Mouse (Mus musculus) C2C12 (cell line): ENCODE measurements around the gene Wdr11.

Experiments
- CTCF ChIP-seq: IDR thresholded peaks from one replicate; pipeline ENCODE4 v1.5.1; 2011; ENCODE audit not compliant: control insufficient read depth, insufficient read depth, insufficient read length
- MYOD1 ChIP-seq: IDR thresholded peaks from one replicate; pipeline ENCODE4 v1.6.1; 2011; ENCODE audit warnings: low read depth; ENCODE audit not compliant: control insufficient read depth, insufficient read length

GRCm38 (mm10) chr7:129675852-129676251 is 84.2 kb downstream of the Wdr11 start:
- TF ChIP-seq CTCF (no peak), MYOD1 (no peak)
